Mouse (Mus musculus): ENCODE measurements at regions not wholly inside any gene's neighbourhood (a gene's known extent, or its start where the extent isn't known, plus 50 kb on each side); places are given as distances from the start of the nearest gene placed in this dataset.

- TF ChIP-seq POLR2A (IDR thresholded peaks at IDR 0.05; ENCODE audit: borderline replicate concordance, insufficient read depth, low read length) = no peak
- no peak for TF ChIP-seq CTCF (IDR thresholded peaks at IDR 0.05; ENCODE audit: borderline replicate concordance, insufficient read depth, low read depth, low read length)
Measured at GRCm38 (mm10) chr1:168046347-168046746, 357.3 kb downstream of the Lmx1a start.

All from cerebellum, adult 2 months (tissue).